ENCODE assay signal across 17 mouse cellular contexts in genomic region chr9:119993092-119993844, GRCm38 (mm10). TPM values are rescaled to one million over a fixed set of nuclear protein-coding genes. Genes with fewer than 3 reads are reported as not detected.
"Had no signal": no experiment of that assay in that cellular context is flagged by ENCODE, and none has a peak within 500 bp of the region (broad histone marks: within the 10 kb centered on the region; RNA-seq: fewer than 3 reads in every experiment).

No protein-coding gene starts in this region.

- H3K27ac ChIP-seq: kidney, postnatal 0 days; limb, embryonic 15.5 days; liver, embryonic 13.5 days; midbrain, embryonic 15.5 days; neural tube, embryonic 13.5 days; stomach, embryonic 15.5 days had no signal

- H3K9me3 ChIP-seq: limb, embryonic 15.5 days; liver, embryonic 13.5 days; midbrain, embryonic 15.5 days; neural tube, embryonic 13.5 days; stomach, embryonic 15.5 days had no signal

- ATAC-seq: midbrain, embryonic 15.5 days had no signal

- H3K36me3 ChIP-seq: limb, embryonic 15.5 days; liver, embryonic 13.5 days; midbrain, embryonic 15.5 days; neural tube, embryonic 13.5 days; stomach, embryonic 15.5 days had no signal

- H3K4me2 ChIP-seq: limb, embryonic 15.5 days; liver, embryonic 13.5 days; midbrain, embryonic 11.5 days; midbrain, embryonic 15.5 days; neural tube, embryonic 13.5 days; stomach, embryonic 15.5 days had no signal

- H3K4me3 ChIP-seq: limb, embryonic 15.5 days; liver, embryonic 13.5 days; midbrain, embryonic 15.5 days; neural tube, embryonic 13.5 days; stomach, embryonic 15.5 days had no signal

- H3K4me1 ChIP-seq: limb, embryonic 15.5 days; liver, embryonic 13.5 days; midbrain, embryonic 15.5 days; neural tube, embryonic 13.5 days; stomach, embryonic 15.5 days had no signal

- DNase-seq: kidney, adult 11 months; kidney, adult 9 months; kidney, postnatal 36 days; layer of hippocampus, adult 9-11 months; layer of hippocampus, postnatal 36 days; liver, embryonic 13.5 days; lung, adult 18-20 months; retina, postnatal 1 day; right cerebral cortex, postnatal 14 days had no signal

- H3K27me3 ChIP-seq: liver, embryonic 13.5 days; midbrain, embryonic 15.5 days; stomach, embryonic 15.5 days had no signal

- H3K9ac ChIP-seq: limb, embryonic 15.5 days; liver, embryonic 13.5 days; midbrain, embryonic 15.5 days; neural tube, embryonic 13.5 days; stomach, embryonic 15.5 days had no signal

RNA-seq across cellular contexts. Expression of gene Xirp1, which starts 30.1 kb away (rescaled TPM):
- polyA plus RNA-seq: limb, embryonic 11.5 days; midbrain, embryonic 11.5 days; midbrain, embryonic 15.5 days had no signal

RNA-seq across cellular contexts. Expression of gene Ttc21a, which starts 55.9 kb away (rescaled TPM):
- total RNA-seq: monocyte, adult 5-6 weeks had no signal
